Mouse (Mus musculus): ENCODE data around the gene Adi1. TPM values are rescaled to one million over a fixed set of nuclear protein-coding genes. Genes with fewer than 3 reads are reported as not detected.

The Adi1 gene
- total and polyA plus RNA-seq, 2 experiments from 2014 or later, result 8.5 to 33.3 TPM

GRCm38 (mm10) chr12:28693738-28694137, 18.7 kb downstream of the Adi1 start:
- 85% methylated on average over 3 of the region's 3 CpGs for WGBS

GRCm38 (mm10) chr12:28694231-28694630, 19.2 kb downstream of the Adi1 start:
- Histone ChIP-seq H3K4me1 (ENCODE audit: insufficient read depth, low read length) (no peaks in the 10 kb centered on the region), H3K27ac (no peak overlapping the region), H3K27me3 (ENCODE audit: insufficient read depth, low read length) (no peaks in the 10 kb centered on the region), H3K36me3 (ENCODE audit: insufficient read depth, low read length) (peaks cover 17% of the 10 kb centered on the region), H3K9ac (replicated peaks; ENCODE audit: low read length) (no peak overlapping the region), H3K4me3 (ENCODE audit: low read length) (no peak overlapping the region), H3K9me3 (ENCODE audit: low read length) (no peaks in the 10 kb centered on the region), H3K4me2 (ENCODE audit: low read depth, low read length) (no peak overlapping the region)
- no peak for TF ChIP-seq CTCF (IDR thresholded peaks at IDR 0.05; ENCODE audit: low read depth)
- 84% methylated on average over 2 of the region's 2 CpGs for WGBS
- DNase-seq (ENCODE audit: low spot score), result no peak
- no peak for ATAC-seq

More at GRCm38 (mm10) chr12:28693738-28694137, 18.7 kb downstream of the Adi1 start:
- DNase-seq (ENCODE audit: low spot score) (no peak), ATAC-seq (no peak)
- Histone ChIP-seq H3K4me1 (ENCODE audit: insufficient read depth, low read length) (no peaks in the 10 kb centered on the region), H3K9me3 (ENCODE audit: low read length) (no peaks in the 10 kb centered on the region), H3K27me3 (ENCODE audit: insufficient read depth, low read length) (no peaks in the 10 kb centered on the region), H3K4me2 (ENCODE audit: low read depth, low read length) (no peak overlapping the region), H3K27ac (no peak overlapping the region), H3K36me3 (ENCODE audit: insufficient read depth, low read length) (peaks cover 17% of the 10 kb centered on the region), H3K9ac (replicated peaks; ENCODE audit: low read length) (no peak overlapping the region), H3K4me3 (ENCODE audit: low read length) (no peak overlapping the region)
- TF ChIP-seq CTCF (IDR thresholded peaks at IDR 0.05; ENCODE audit: low read depth), result no peak

GRCm38 (mm10) chr12:28694776-28695175, 19.7 kb downstream of the Adi1 start:
- H3K4me1 ChIP-seq (ENCODE audit: insufficient read depth, low read length), result no peaks in the 10 kb centered on the region
- no peak for TF ChIP-seq CTCF (IDR thresholded peaks at IDR 0.05; ENCODE audit: low read depth)
- no peak overlapping the region for H3K9ac ChIP-seq (replicated peaks; ENCODE audit: low read length)
- H3K27me3 ChIP-seq (ENCODE audit: insufficient read depth, low read length), result no peaks in the 10 kb centered on the region
- no peak for ATAC-seq
- H3K36me3 ChIP-seq (ENCODE audit: insufficient read depth, low read length), result peaks cover 17% of the 10 kb centered on the region
- DNase-seq (ENCODE audit: low spot score), result no peak
- no peak overlapping the region for H3K4me2 ChIP-seq (ENCODE audit: low read depth, low read length)
- no peak overlapping the region for H3K4me3 ChIP-seq (ENCODE audit: low read length)
- WGBS, result 84% methylated on average over 7 of the region's 7 CpGs
- no peak overlapping the region for H3K27ac ChIP-seq
- H3K9me3 ChIP-seq (ENCODE audit: low read length), result no peaks in the 10 kb centered on the region

GRCm38 (mm10) chr12:28697821-28698595, 23.0 kb downstream of the Adi1 start:
- 67% methylated on average over 14 of the region's 14 CpGs for WGBS
- no peak overlapping the region for H3K27ac ChIP-seq

GRCm38 (mm10) chr12:28699086-28699485, 24.1 kb downstream of the Adi1 start:
- H3K27me3 ChIP-seq (ENCODE audit: insufficient read depth, low read length), result no peaks in the 10 kb centered on the region
- DNase-seq (ENCODE audit: low spot score) (no peak), ATAC-seq (no peak)
- no peak overlapping the region for H3K4me3 ChIP-seq (ENCODE audit: low read length)
- H3K27ac ChIP-seq, result peak overlapping the region; percentile 87
- H3K36me3 ChIP-seq (ENCODE audit: insufficient read depth, low read length), result no peaks in the 10 kb centered on the region
- WGBS, result 63% methylated on average over 5 of the region's 5 CpGs
- H3K9me3 ChIP-seq (ENCODE audit: low read length), result no peaks in the 10 kb centered on the region
- H3K4me1 ChIP-seq (ENCODE audit: insufficient read depth, low read length), result peaks cover 4% of the 10 kb centered on the region; the same call in 1 of the 2 replicates
- H3K9ac ChIP-seq (replicated peaks; ENCODE audit: low read length), result peak overlapping the region; percentile 28; the same call in 1 of the 2 replicates
- no peak overlapping the region for H3K4me2 ChIP-seq (ENCODE audit: low read depth, low read length)
- TF ChIP-seq CTCF (IDR thresholded peaks at IDR 0.05; ENCODE audit: low read depth), result no peak

More at GRCm38 (mm10) chr12:28697821-28698595, 23.0 kb downstream of the Adi1 start:
- no peak overlapping the region for H3K9ac ChIP-seq (replicated peaks; ENCODE audit: low read length)
- no peaks in the 10 kb centered on the region for H3K27me3 ChIP-seq (ENCODE audit: insufficient read depth, low read length)
- ATAC-seq (no peak), DNase-seq (ENCODE audit: low spot score) (no peak)
- peaks cover 4% of the 10 kb centered on the region; the same call in 1 of the 2 replicates for H3K4me1 ChIP-seq (ENCODE audit: insufficient read depth, low read length)
- no peak overlapping the region for H3K4me2 ChIP-seq (ENCODE audit: low read depth, low read length)
- no peaks in the 10 kb centered on the region for H3K9me3 ChIP-seq (ENCODE audit: low read length)
- no peak overlapping the region for H3K4me3 ChIP-seq (ENCODE audit: low read length)
- no peaks in the 10 kb centered on the region for H3K36me3 ChIP-seq (ENCODE audit: insufficient read depth, low read length)
- no peak for TF ChIP-seq CTCF (IDR thresholded peaks at IDR 0.05; ENCODE audit: low read depth)

GRCm38 (mm10) chr12:28699656-28700055, 24.6 kb downstream of the Adi1 start:
- peak overlapping the region; percentile 28; the same call in 1 of the 2 replicates for H3K9ac ChIP-seq (replicated peaks; ENCODE audit: low read length)
- peak; percentile 98 for TF ChIP-seq CTCF (IDR thresholded peaks at IDR 0.05; ENCODE audit: low read depth)

GRCm38 (mm10) chr12:28700101-28700511, 25.1 kb downstream of the Adi1 start:
- ATAC-seq (peak; percentile 25; the same call in 1 of the 2 replicates), DNase-seq (ENCODE audit: low spot score) (peak; percentile 22)

More at GRCm38 (mm10) chr12:28699656-28700055, 24.6 kb downstream of the Adi1 start:
- WGBS, result 12% methylated on average over 6 of the region's 6 CpGs
- Histone ChIP-seq H3K36me3 (ENCODE audit: insufficient read depth, low read length) (no peaks in the 10 kb centered on the region), H3K4me3 (ENCODE audit: low read length) (no peak overlapping the region), H3K27ac (peak overlapping the region; percentile 87), H3K9me3 (ENCODE audit: low read length) (no peaks in the 10 kb centered on the region), H3K4me1 (ENCODE audit: insufficient read depth, low read length) (peaks cover 4% of the 10 kb centered on the region; the same call in 1 of the 2 replicates), H3K27me3 (ENCODE audit: insufficient read depth, low read length) (no peaks in the 10 kb centered on the region), H3K4me2 (ENCODE audit: low read depth, low read length) (no peak overlapping the region)
- DNase-seq (ENCODE audit: low spot score) (peak; percentile 93), ATAC-seq (peak; percentile 35)

More at GRCm38 (mm10) chr12:28700101-28700511, 25.1 kb downstream of the Adi1 start:
- Histone ChIP-seq H3K36me3 (ENCODE audit: insufficient read depth, low read length) (no peaks in the 10 kb centered on the region), H3K27ac (peak overlapping the region; percentile 87), H3K4me1 (ENCODE audit: insufficient read depth, low read length) (peaks cover 4% of the 10 kb centered on the region; the same call in 1 of the 2 replicates), H3K4me3 (ENCODE audit: low read length) (no peak overlapping the region), H3K9ac (replicated peaks; ENCODE audit: low read length) (0 out of 2 replicates have a peak overlapping the region, but pooled peaks have one; percentile 14), H3K4me2 (ENCODE audit: low read depth, low read length) (no peak overlapping the region), H3K27me3 (ENCODE audit: insufficient read depth, low read length) (no peaks in the 10 kb centered on the region), H3K9me3 (ENCODE audit: low read length) (no peaks in the 10 kb centered on the region)
- no peak for TF ChIP-seq CTCF (IDR thresholded peaks at IDR 0.05; ENCODE audit: low read depth)
- WGBS, result 11% methylated on average over 3 of the region's 3 CpGs
